ENCODE assay signal across 19 mouse cellular contexts in the genomic region with DNA sequence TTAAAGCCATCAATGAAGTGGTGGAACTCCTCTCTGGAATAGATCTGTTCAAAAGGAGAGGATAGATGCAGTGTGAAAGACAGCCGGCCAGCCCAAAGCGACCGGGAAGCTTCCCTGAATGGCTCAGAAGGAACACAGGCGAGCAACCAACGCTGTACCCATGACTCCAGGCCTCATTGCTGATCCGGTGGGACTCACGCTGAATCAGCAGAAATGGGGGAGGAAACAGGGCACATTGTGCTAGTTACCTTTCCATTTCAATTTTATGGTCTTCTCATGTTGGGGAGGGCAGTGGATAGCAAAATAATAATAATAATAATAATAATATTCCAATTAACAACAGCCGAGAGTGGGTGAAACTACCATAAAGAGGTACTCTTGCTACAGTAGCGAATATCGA.
DNase-seq lines count a peak whose midpoint lies in the region; ATAC-seq and TF ChIP-seq lines count a peak whose summit lies in the region.
"Had no signal": no experiment of that assay in that cellular context is flagged by ENCODE, and none has a peak within 500 bp of the region (broad histone marks: within the 10 kb centered on the region; RNA-seq: fewer than 3 reads in every experiment).

No protein-coding gene starts in this region.

- H3K9ac ChIP-seq in CH12.LX (ENCODE audit: insufficient read depth, low read depth) = peak overlapping the region; percentile 92
- H3K9ac ChIP-seq in intestine, postnatal 0 days (ENCODE audit: low read depth, low read length) = 0 out of 2 replicates have a peak overlapping the region, but pooled peaks have one; percentile 26
- H3K9ac ChIP-seq in stomach, postnatal 0 days (ENCODE audit: low read length) = no peak overlapping the region
- H3K9ac ChIP-seq in heart, embryonic 11.5 days (ENCODE audit: low read depth, low read length) = no peak overlapping the region
- H3K9ac ChIP-seq: embryonic facial prominence, embryonic 13.5 days; forebrain, embryonic 13.5 days; forebrain, postnatal 0 days; heart, embryonic 12.5 days; hindbrain, embryonic 15.5 days had no signal

- in situ Hi-C loops in CH12.LX (cut with MboI; ENCODE audit: low pct_ligation_motif_present, low pct_unique_long_range_greater_than_20kb, low sequenced_read_pairs) = loop anchor here (5.0 kb wide), 2 partner anchors 70 to 110 kb away; no protein-coding TSS in a partner anchor

- no peak for TF ChIP-seq RAD21 in CH12.LX (IDR thresholded peaks at IDR 0.05; ENCODE audit: low read depth, low read length)

- TF ChIP-seq EP300 in CH12.LX (IDR thresholded peaks at IDR 0.05; ENCODE audit: low read length) = no peak
- no peak for TF ChIP-seq EP300 in stomach, postnatal 0 days (optimal IDR thresholded peaks at IDR 0.05)

- 49% methylated on average over 10 of the region's 10 CpGs for WGBS in intestine, postnatal 0 days
- WGBS in stomach, postnatal 0 days = 73% methylated on average over 10 of the region's 10 CpGs
- 82% methylated on average over 10 of the region's 10 CpGs for WGBS in heart, embryonic 11.5 days (ENCODE audit: insufficient replicate concordance)

- H3K36me3 ChIP-seq in CH12.LX (replicated peaks in 1 of 2; ENCODE audit: control insufficient read depth in 1 of 2, insufficient read depth in 1 of 2, low read length in 1 of 2) (peaks cover 6 to 34% of the 10 kb centered on the region in 2 experiments), E14TG2a.4 (ENCODE audit: insufficient read depth, low read length) (peaks cover 41% of the 10 kb centered on the region)
- peaks cover 25% of the 10 kb centered on the region; the same call in 1 of the 2 replicates for H3K36me3 ChIP-seq in intestine, postnatal 0 days (ENCODE audit: control insufficient read depth, insufficient read depth)
- no peaks in the 10 kb centered on the region for H3K36me3 ChIP-seq in stomach, postnatal 0 days (ENCODE audit: control insufficient read depth, insufficient read depth, low read length)
- H3K36me3 ChIP-seq in heart, embryonic 11.5 days (ENCODE audit: control insufficient read depth, insufficient read depth, low read length) = no peaks in the 10 kb centered on the region
- H3K36me3 ChIP-seq: embryonic facial prominence, embryonic 13.5 days; heart, embryonic 12.5 days; hindbrain, embryonic 10.5 days; hindbrain, embryonic 15.5 days had no signal

- TF ChIP-seq POLR2A in CH12.LX (IDR thresholded peaks at IDR 0.05; ENCODE audit: low read depth, low read length) = 0 out of 2 replicates have a peak, but pooled peaks have one; percentile 31

- H3K4me1 ChIP-seq in CH12.LX (ENCODE audit: control insufficient read depth in 1 of 2, insufficient read depth in 2 of 2) = peaks cover 16 to 95% of the 10 kb centered on the region in 2 experiments
- peaks cover 83% of the 10 kb centered on the region for H3K4me1 ChIP-seq in E14TG2a.4 (replicated peaks; ENCODE audit: low read depth, low read length)
- H3K4me1 ChIP-seq in intestine, postnatal 0 days (replicated peaks; ENCODE audit: control insufficient read depth, insufficient read depth, low read length) = peaks cover 4% of the 10 kb centered on the region; the same call in 1 of the 2 replicates
- no peaks in the 10 kb centered on the region; the same call in 1 of the 2 replicates for H3K4me1 ChIP-seq in stomach, postnatal 0 days (replicated peaks; ENCODE audit: control insufficient read depth, insufficient read depth)
- peaks cover 5% of the 10 kb centered on the region for H3K4me1 ChIP-seq in heart, embryonic 11.5 days (ENCODE audit: control insufficient read depth, insufficient read depth, low read length)
- H3K4me1 ChIP-seq: hindbrain, embryonic 15.5 days had no signal

- H3K9me3 ChIP-seq in CH12.LX (replicated peaks; ENCODE audit: low read length) = no peaks in the 10 kb centered on the region
- H3K9me3 ChIP-seq in E14TG2a.4 (ENCODE audit: low read length) = no peaks in the 10 kb centered on the region
- no peaks in the 10 kb centered on the region for H3K9me3 ChIP-seq in intestine, postnatal 0 days (ENCODE audit: control insufficient read depth)
- no peaks in the 10 kb centered on the region for H3K9me3 ChIP-seq in stomach, postnatal 0 days (ENCODE audit: control insufficient read depth, low read length)
- no peaks in the 10 kb centered on the region for H3K9me3 ChIP-seq in heart, embryonic 11.5 days (replicated peaks; ENCODE audit: control insufficient read depth, low read length)
- H3K9me3 ChIP-seq: embryonic facial prominence, embryonic 13.5 days; forebrain, embryonic 13.5 days; heart, embryonic 12.5 days; hindbrain, embryonic 10.5 days; hindbrain, embryonic 15.5 days had no signal

- H3K27me3 ChIP-seq in CH12.LX (replicated peaks) (no peaks in the 10 kb centered on the region), E14TG2a.4 (ENCODE audit: insufficient read depth, low read length) (no peaks in the 10 kb centered on the region)
- H3K27me3 ChIP-seq in intestine, postnatal 0 days (replicated peaks; ENCODE audit: control insufficient read depth, insufficient read depth, low read length) = no peaks in the 10 kb centered on the region
- no peaks in the 10 kb centered on the region for H3K27me3 ChIP-seq in stomach, postnatal 0 days (ENCODE audit: control insufficient read depth, insufficient read depth, low read length)
- peaks cover 2% of the 10 kb centered on the region; the same call in 1 of the 2 replicates for H3K27me3 ChIP-seq in heart, embryonic 11.5 days (ENCODE audit: control insufficient read depth, insufficient read depth, low read length)
- H3K27me3 ChIP-seq: embryonic facial prominence, embryonic 13.5 days; hindbrain, embryonic 15.5 days; Patski had no signal

- dilution Hi-C loops in CH12.LX (cut with MboI; ENCODE audit: extremely low pct_ligation_motif_present, extremely low pct_unique_long_range_greater_than_20kb, low sequenced_read_pairs) = no loop called here

- TF ChIP-seq CTCF in CH12.LX (conservative IDR thresholded peaks at IDR 0.05 in 1 of 2, IDR thresholded peaks at IDR 0.05 in 1 of 2; ENCODE audit: low read depth in 2 of 2, low read length in 2 of 2) (no peak), E14TG2a.4 (conservative IDR thresholded peaks at IDR 0.05; ENCODE audit: low read length) (no peak)
- TF ChIP-seq CTCF in intestine, postnatal 0 days (IDR thresholded peaks at IDR 0.05; ENCODE audit: low read depth) = no peak
- TF ChIP-seq CTCF in stomach, postnatal 0 days (IDR thresholded peaks at IDR 0.05; ENCODE audit: low read depth) = no peak

- DNase-seq in CH12.LX (ENCODE audit: extremely low read depth) = no peak
- peak; percentile 20 for DNase-seq in stomach, postnatal 0 days (ENCODE audit: low spot score)
- DNase-seq in kidney, postnatal 36 days = no peak
- DNase-seq: adrenal gland, postnatal 14 days; cerebellum, adult 18-20 months; cerebellum, adult 9-11 months; cerebellum, postnatal 36 days; forebrain, postnatal 0 days; gastrocnemius, postnatal 14 days; heart, adult 2 months had no signal

- peaks cover 49% of the 10 kb centered on the region for H3K79me2 ChIP-seq in CH12.LX (replicated peaks; ENCODE audit: control insufficient read depth, extremely low read depth, insufficient read depth, poor library complexity, severe bottlenecking)

- H3K4me3 ChIP-seq in CH12.LX (replicated peaks in 1 of 3; ENCODE audit: low read depth in 2 of 3, low read length in 2 of 3, poor library complexity in 1 of 3) = peak overlapping the region in 2 of 3 experiments; percentile 43 to 50
- H3K4me3 ChIP-seq in E14TG2a.4 (replicated peaks; ENCODE audit: low read length) = peak overlapping the region; percentile 11; the same call in 1 of the 2 replicates
- H3K4me3 ChIP-seq in intestine, postnatal 0 days (ENCODE audit: low read depth, low read length) = no peak overlapping the region
- H3K4me3 ChIP-seq in stomach, postnatal 0 days (ENCODE audit: low read depth, low read length) = no peak overlapping the region
- H3K4me3 ChIP-seq in heart, embryonic 11.5 days (ENCODE audit: low read depth, low read length) = no peak overlapping the region
- H3K4me3 ChIP-seq: embryonic facial prominence, embryonic 13.5 days; forebrain, embryonic 13.5 days; heart, embryonic 12.5 days; hindbrain, embryonic 10.5 days; hindbrain, embryonic 15.5 days had no signal

- H3K4me2 ChIP-seq in CH12.LX (ENCODE audit: insufficient read depth, low read depth, poor library complexity, severe bottlenecking) = peak overlapping the region; percentile 44
- peak overlapping the region; percentile 49 for H3K4me2 ChIP-seq in intestine, postnatal 0 days (replicated peaks; ENCODE audit: low read depth)
- H3K4me2 ChIP-seq in stomach, postnatal 0 days (replicated peaks; ENCODE audit: low read depth) = no peak overlapping the region; the same call in 1 of the 2 replicates
- no peak overlapping the region for H3K4me2 ChIP-seq in heart, embryonic 11.5 days
- H3K4me2 ChIP-seq: embryonic facial prominence, embryonic 13.5 days; forebrain, embryonic 13.5 days; heart, embryonic 12.5 days; hindbrain, embryonic 15.5 days had no signal

- peak overlapping the region; percentile 96 for H3K27ac ChIP-seq in CH12.LX (ENCODE audit: insufficient read depth, low read depth)
- H3K27ac ChIP-seq in intestine, postnatal 0 days (ENCODE audit: low read depth, low read length) = peak overlapping the region; percentile 90
- H3K27ac ChIP-seq in stomach, postnatal 0 days (replicated peaks) = peak overlapping the region; percentile 92
- H3K27ac ChIP-seq in heart, embryonic 11.5 days (ENCODE audit: low read depth, low read length) = no peak overlapping the region
- H3K27ac ChIP-seq: embryonic facial prominence, embryonic 13.5 days; forebrain, embryonic 13.5 days; hindbrain, embryonic 10.5 days; hindbrain, embryonic 15.5 days had no signal

- peak; percentile 32; the same call in 1 of the 2 replicates for ATAC-seq in intestine, postnatal 0 days
- no peak for ATAC-seq in stomach, postnatal 0 days (ENCODE audit: low FRiP score, low TSS enrichment)
- no peak for ATAC-seq in heart, embryonic 11.5 days (replicated peaks; ENCODE audit: insufficient number of reproducible peaks, low FRiP score, low TSS enrichment)
- ATAC-seq: forebrain, embryonic 13.5 days; forebrain, postnatal 0 days; Patski had no signal

TF ChIP-seq in CH12.LX, 34 proteins besides CTCF, POLR2A, EP300 and RAD21:
- TF ChIP-seq ETS1 (conservative IDR thresholded peaks at IDR 0.05; ENCODE audit: low read depth, low read length) (no peak), NRF1 (IDR thresholded peaks at IDR 0.05; ENCODE audit: low read depth, low read length) (no peak), CHD1 (IDR thresholded peaks at IDR 0.05; ENCODE audit: low read depth, low read length) (no peak), MAFK (IDR thresholded peaks at IDR 0.05; ENCODE audit: insufficient replicate concordance, low read length) (peak; percentile 96), USF1 (IDR thresholded peaks at IDR 0.05; ENCODE audit: low read depth, low read length) (no peak), E2F4 (IDR thresholded peaks at IDR 0.05; ENCODE audit: insufficient replicate concordance, low read depth, low read length) (no peak), TBP (conservative IDR thresholded peaks at IDR 0.05; ENCODE audit: low read depth, low read length) (0 out of 2 replicates have a peak, but pooled peaks have one; percentile 7), MEF2A (IDR thresholded peaks at IDR 0.05; ENCODE audit: borderline replicate concordance, low read depth, low read length) (no peak)

Comparison
In these comparisons a context has a peak if more than half of its experiments do, and no peak if none do; other contexts are left out.
1. H3K4me2 ChIP-seq: peak in CH12.LX (single experiment) and intestine, postnatal 0 days (single experiment); none in stomach, postnatal 0 days (single experiment) and heart, embryonic 11.5 days (single experiment).
2. H3K4me3 ChIP-seq: peak in CH12.LX (2 of 3) and E14TG2a.4 (single experiment); none in intestine, postnatal 0 days (single experiment), stomach, postnatal 0 days (single experiment) and heart, embryonic 11.5 days (single experiment).
3. H3K9ac ChIP-seq: peak in CH12.LX (single experiment) and intestine, postnatal 0 days (single experiment); none in stomach, postnatal 0 days (single experiment) and heart, embryonic 11.5 days (single experiment).